Mouse (Mus musculus) left cerebral cortex, postnatal 25 days (tissue): ENCODE measurements at regions not wholly inside any gene's neighbourhood (a gene's known extent, or its start where the extent isn't known, plus 50 kb on each side); places are given as distances from the start of the nearest gene placed in this dataset.

Source experiments
- DNase-seq, 2 experiments: peaks; one replicate each; pipeline ENCODE4 v3.0.0; 2022; ENCODE audit warnings: low spot score in 2 of 2, mixed read lengths in 1 of 2
- intact Hi-C: fragments of 180-260 bp; cut with DNase I; formaldehyde crosslinking; loops from one replicate; pipeline ENCODE4 v1.15.1; 2025

- DNase-seq: no peak
- intact Hi-C loops: no loop called here
Observed at GRCm38 (mm10) chr2:117524437-117524836, 181.6 kb upstream of the Rasgrp1 start.

- no peak for DNase-seq
- intact Hi-C loops: no loop called here
Observed at GRCm38 (mm10) chr2:117538865-117539264, 196.1 kb upstream of the Rasgrp1 start.

GRCm38 (mm10) chr2:117539285-117539684, 196.5 kb upstream of the Rasgrp1 start:
- intact Hi-C loops: no loop called here
- DNase-seq: no peak

GRCm38 (mm10) chr2:117541471-117541870, 198.7 kb upstream of the Rasgrp1 start:
- peak; percentile 79 to 83 for DNase-seq
- intact Hi-C loops: loop anchor here (1.0 to 5.0 kb wide), 4 partner anchors 81 to 705 kb away; partner anchors contain the start of gene Thbs1

GRCm38 (mm10) chr2:117542298-117542697, 199.5 kb upstream of the Rasgrp1 start:
- DNase-seq: no peak
- intact Hi-C loops: loop anchor here (5.0 kb wide), 2 partner anchors 80 to 280 kb away; no protein-coding TSS in a partner anchor

- DNase-seq: no peak
- intact Hi-C loops: loop anchor here (5.0 kb wide), 2 partner anchors 79 to 281 kb away; no protein-coding TSS in a partner anchor
Observed at GRCm38 (mm10) chr2:117543301-117543782, 200.5 kb upstream of the Rasgrp1 start.

- no peak for DNase-seq
- intact Hi-C loops: no loop called here
Observed at GRCm38 (mm10) chr2:117548273-117548672, 205.5 kb upstream of the Rasgrp1 start.

- intact Hi-C loops: no loop called here
- no peak for DNase-seq
Observed at GRCm38 (mm10) chr2:117556301-117556700, 213.5 kb upstream of the Rasgrp1 start.

- intact Hi-C loops: no loop called here
Observed at GRCm38 (mm10) chr2:117570987-117571386, 228.2 kb upstream of the Rasgrp1 start.

GRCm38 (mm10) chr2:117587381-117587780, 244.6 kb upstream of the Rasgrp1 start:
- intact Hi-C loops: no loop called here
- no peak for DNase-seq

More at GRCm38 (mm10) chr2:117570987-117571386, 228.2 kb upstream of the Rasgrp1 start:
- no peak for DNase-seq

- DNase-seq: no peak
- intact Hi-C loops: no loop called here
Observed at GRCm38 (mm10) chr2:117595028-117595427, 252.2 kb upstream of the Rasgrp1 start.

- intact Hi-C loops: no loop called here
- DNase-seq: no peak
Observed at GRCm38 (mm10) chr2:117597573-117597972, 254.8 kb upstream of the Rasgrp1 start.

GRCm38 (mm10) chr2:117614772-117615171, 272.0 kb upstream of the Rasgrp1 start:
- DNase-seq: no peak

GRCm38 (mm10) chr2:117618063-117618462, 275.3 kb upstream of the Rasgrp1 start:
- no peak for DNase-seq
- intact Hi-C loops: no loop called here

More at GRCm38 (mm10) chr2:117614772-117615171, 272.0 kb upstream of the Rasgrp1 start:
- intact Hi-C loops: no loop called here

- intact Hi-C loops: loop anchor here (5.0 kb wide), 1 partner anchor 82 kb away; no protein-coding TSS in a partner anchor
- DNase-seq: no peak
Observed at GRCm38 (mm10) chr2:117623955-117624354, 281.2 kb upstream of the Rasgrp1 start.

- intact Hi-C loops: no loop called here
- no peak for DNase-seq
Observed at GRCm38 (mm10) chr2:117634906-117635305, 292.1 kb upstream of the Rasgrp1 start.

- intact Hi-C loops: no loop called here
- DNase-seq: no peak
Observed at GRCm38 (mm10) chr2:117637397-117637796, 294.6 kb upstream of the Rasgrp1 start.

GRCm38 (mm10) chr2:117652101-117652500, 309.3 kb upstream of the Rasgrp1 start:
- intact Hi-C loops: no loop called here
- no peak for DNase-seq

GRCm38 (mm10) chr2:117652647-117653046, 309.8 kb upstream of the Rasgrp1 start:
- intact Hi-C loops: no loop called here
- no peak for DNase-seq

- intact Hi-C loops: no loop called here
- no peak for DNase-seq
Observed at GRCm38 (mm10) chr2:117656546-117657175, 313.9 kb upstream of the Rasgrp1 start.

GRCm38 (mm10) chr2:117660217-117660924, 317.6 kb upstream of the Rasgrp1 start:
- intact Hi-C loops: no loop called here
- no peak for DNase-seq
